Mouse (Mus musculus): Measurements from ENCODE around the gene Hist1h4n.
A peak's percentile ranks its signal among the peaks of the same experiment; 100 is the strongest.
"Not testable (repeated sequence)": the region's sequence is repeated elsewhere in the genome, so short reads cannot be mapped to it uniquely, and the experiment has no call there.

Gene Hist1h4n

GRCm38 (mm10) chr13:21790601-21791283 is 41.3 kb downstream of the Hist1h4n start:
- no peak for DNase-seq

- no peak for DNase-seq
Observed at GRCm38 (mm10) chr13:21789925-21790324, 42.1 kb downstream of the Hist1h4n start.

GRCm38 (mm10) chr13:21787760-21788593 is 44.0 kb downstream of the Hist1h4n start:
- DNase-seq, result no peak

GRCm38 (mm10) chr13:21786899-21787629 is 44.9 kb downstream of the Hist1h4n start, which contains the start of the genes Hist1h2an and Hist1h2bp:
Gene Hist1h2an, minus strand, starts transcription at chr13:21787218.
Gene Hist1h2bp, plus strand, starts transcription at chr13:21787461.
- DNase-seq, result peak; percentile 88 to 90

- DNase-seq, result no peak
Observed at GRCm38 (mm10) chr13:21786189-21786898, 45.7 kb downstream of the Hist1h4n start.

GRCm38 (mm10) chr13:21784311-21784710 is 47.7 kb downstream of the Hist1h4n start:
- DNase-seq, result no peak

- DNase-seq, result peak in 1 of 2 experiments; percentile 13
Observed at GRCm38 (mm10) chr13:21783734-21784161, 48.2 kb downstream of the Hist1h4n start.

GRCm38 (mm10) chr13:21783255-21783617 is 48.8 kb downstream of the Hist1h4n start, which contains the start of gene Hist1h3i:
Gene Hist1h3i, minus strand, starts transcription at chr13:21783370.
- peak; percentile 52 to 65 for DNase-seq

- DNase-seq, result not testable (repeated sequence)
Observed at GRCm38 (mm10) chr13:21782361-21783254, 49.4 kb downstream of the Hist1h4n start.
